Mouse (Mus musculus) thymus, adult 2 months (tissue): ENCODE measurements around the gene Rad51b.

Experiments
- CTCF ChIP-seq: fragments of 200-500 bp; IDR thresholded peaks from 2 replicates; pipeline ENCODE4 v1.5.1; 2012; ENCODE audit warnings: mild to moderate bottlenecking, control low read depth, low read length, moderate library complexity, borderline replicate concordance; ENCODE audit not compliant: control insufficient read depth, poor library complexity, insufficient read depth; ENCODE audit errors: extremely low read depth
- POLR2A ChIP-seq: fragments of 200-500 bp; IDR thresholded peaks from 2 replicates; pipeline ENCODE4 v1.6.1; 2012; ENCODE audit warnings: mild to moderate bottlenecking, low read length, control low read depth, moderate library complexity; ENCODE audit not compliant: control insufficient read depth, poor library complexity, insufficient read depth; ENCODE audit errors: extremely low read depth

DNA sequence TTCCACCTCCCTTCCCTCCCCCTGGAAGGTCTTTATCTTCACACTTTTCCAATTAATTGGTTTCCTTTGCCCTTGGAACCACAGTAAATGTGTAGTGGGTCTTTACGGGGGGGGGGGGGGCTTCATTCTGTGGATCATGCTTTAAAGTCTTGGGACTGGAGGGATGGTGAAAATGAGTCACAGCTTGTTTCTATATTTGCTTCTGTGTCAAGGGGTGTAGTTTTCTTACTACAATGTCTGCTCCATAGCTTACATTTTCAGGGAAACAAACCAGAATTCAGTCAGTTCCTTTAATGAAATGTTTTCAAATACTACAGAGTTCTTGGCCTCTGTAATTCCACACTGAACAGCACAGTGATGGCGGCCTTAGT lies 317.5 kb downstream of the Rad51b start:
- TF ChIP-seq POLR2A (no peak), CTCF (no peak)
